Mouse (Mus musculus) adipose tissue, adult 10 weeks (tissue): ENCODE data around the gene Retreg3. TPM values are rescaled to one million over a fixed set of nuclear protein-coding genes. Genes with fewer than 3 reads are reported as not detected.

ENCODE experiments used
- polyA plus RNA-seq: library from polyadenylated mRNA; stranded (reverse); fragments of 350-450 nt; fragmentation: Illumina TruSeq; extraction: RNeasy Lipid Tissue Mini Kit (QIAGEN cat#74804); gene quantifications from one replicate; pipeline ENCODE4 v1.2.3, GENCODE M21; 2014; ENCODE audit warnings: low read depth, low replicate concordance

The Retreg3 gene
- 45.6 TPM for polyA plus RNA-seq

DNA sequence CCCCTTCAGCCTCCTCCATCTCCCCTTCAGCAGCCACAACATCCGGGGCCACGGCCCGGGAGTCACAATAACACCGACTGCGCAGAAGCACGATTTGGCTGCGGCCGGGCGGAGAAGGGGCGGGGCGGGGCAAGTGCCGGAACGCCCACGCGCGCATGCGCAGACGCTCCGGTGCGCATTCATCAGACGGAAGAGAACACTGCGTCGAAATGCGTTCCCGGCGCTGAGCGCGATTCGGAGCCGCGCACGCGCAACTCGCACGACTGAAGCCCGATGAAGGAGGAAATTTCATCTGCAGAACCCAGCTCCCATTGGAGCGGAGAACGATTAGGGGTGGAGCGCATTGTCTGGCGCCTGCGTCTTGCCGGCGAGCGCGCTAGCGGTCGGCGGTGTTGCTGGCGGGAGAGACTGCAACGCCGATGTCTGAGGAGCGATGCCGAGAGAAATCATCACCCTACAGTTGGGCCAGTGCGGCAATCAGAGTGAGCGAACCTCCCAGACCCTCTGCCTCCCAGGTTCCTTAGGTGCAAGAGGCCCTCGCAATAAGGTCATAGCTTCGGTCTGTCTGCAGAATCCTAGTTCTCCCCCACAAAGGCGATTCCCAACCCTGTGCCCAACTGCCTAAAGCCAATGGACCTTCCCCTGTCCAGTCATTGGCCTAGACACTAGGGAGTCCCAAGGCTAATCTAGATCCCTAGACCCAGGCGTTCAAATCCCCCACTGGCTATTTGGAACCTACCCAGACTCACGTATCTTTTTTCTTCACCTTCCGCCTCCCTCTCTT lies at the start of gene Retreg3, which contains the start of gene Tubg1:
Retreg3 (minus strand) TSS at position 133 of the 784 bp plus-strand sequence.
Tubg1 (plus strand) TSS at position 178 of the 784 bp plus-strand sequence.

GRCm38 (mm10) chr11:101155728-101156371 lies 36.2 kb upstream of the Retreg3 start, which contains the start of gene Tubg2:
TSS of gene Tubg2 (plus strand) at chr11:101155907.

GRCm38 (mm10) chr11:101095314-101096024 lies 24.2 kb downstream of the Retreg3 start, which contains the start of gene Psmc3ip:
TSS of gene Psmc3ip (minus strand) at chr11:101095436.

GRCm38 (mm10) chr11:101086756-101087681 lies 32.7 kb downstream of the Retreg3 start, which contains the start of gene Mlx:
TSS of gene Mlx (plus strand) at chr11:101087277.

GRCm38 (mm10) chr11:101082208-101083082 lies 37.2 kb downstream of the Retreg3 start, which contains the start of gene Coasy:
TSS of gene Coasy (plus strand) at chr11:101082565.

GRCm38 (mm10) chr11:101078121-101078520 lies 41.6 kb downstream of the Retreg3 start, which contains the start of gene Hsd17b1:
TSS of gene Hsd17b1 (plus strand) at chr11:101078411.

DNA sequence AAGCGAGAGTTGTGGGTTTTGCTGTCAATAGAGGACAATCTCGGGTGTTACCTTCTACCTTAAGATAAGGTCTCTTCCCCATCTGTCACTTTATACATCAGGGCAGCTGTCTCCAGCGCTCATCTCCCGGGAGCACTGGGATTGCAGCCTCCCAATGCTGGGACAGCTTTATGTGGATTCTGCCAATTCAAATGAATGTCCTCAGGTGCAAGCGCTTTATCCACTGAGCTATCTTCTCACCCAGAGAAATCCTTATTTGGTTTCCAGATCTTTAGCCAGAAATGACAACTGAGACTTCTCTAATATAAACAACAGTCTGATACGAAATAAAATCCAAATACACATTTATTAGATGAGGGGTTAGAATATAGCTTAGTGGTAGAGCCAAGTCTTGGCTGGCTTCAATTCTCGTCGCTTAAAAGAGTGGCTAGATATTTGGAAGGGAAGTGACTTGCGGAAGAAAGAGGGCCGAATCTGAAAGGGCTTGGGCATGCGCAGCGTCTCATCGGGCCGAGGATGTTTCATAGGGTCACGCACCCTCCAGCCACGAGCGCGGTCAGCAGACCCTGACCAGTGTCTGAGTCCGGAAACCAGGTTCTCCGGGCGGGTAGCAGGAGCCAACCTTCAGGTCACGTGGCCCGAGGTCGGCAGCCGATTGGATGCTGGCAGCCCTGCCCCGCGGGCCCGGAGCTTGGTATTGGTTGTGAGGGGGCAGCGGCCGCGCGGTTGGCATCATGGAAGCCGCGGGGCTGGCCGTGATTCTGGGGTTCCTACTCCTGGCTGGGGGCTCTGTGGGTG lies 50.1 kb downstream of the Retreg3 start, which contains the start of gene Naglu:
Naglu (plus strand) TSS at position 622 of the 798 bp plus-strand sequence.

Other genes with a start within 250 kb of the Retreg3 start
- gene Stat3, start 180.4 kb downstream of the Retreg3 start, polyA plus RNA-seq: 70.6 TPM
- 278 TPM for gene Cavin1, start 149.0 kb downstream of the Retreg3 start, polyA plus RNA-seq
- 100 TPM for gene Atp6v0a1, start 110.4 kb downstream of the Retreg3 start, polyA plus RNA-seq
- gene Naglu, start 49.9 kb downstream of the Retreg3 start, polyA plus RNA-seq: 34.9 TPM
- gene Hsd17b1, start 41.5 kb downstream of the Retreg3 start, polyA plus RNA-seq: 0.62 TPM
- gene Coasy, start 37.3 kb downstream of the Retreg3 start, polyA plus RNA-seq: 35.8 TPM
- gene Mlx, start 32.6 kb downstream of the Retreg3 start, polyA plus RNA-seq: 33.4 TPM
- gene Psmc3ip, start 24.5 kb downstream of the Retreg3 start, polyA plus RNA-seq: 8.3 TPM
- 22.4 TPM for gene Tubg1, start within 50 bp of the Retreg3 start, polyA plus RNA-seq
- gene Tubg2, start 36.0 kb upstream of the Retreg3 start, polyA plus RNA-seq: 2.4 TPM
- gene Cntnap1, start 50.6 kb upstream of the Retreg3 start, polyA plus RNA-seq: 3.5 TPM
- 10.9 TPM for gene Plekhh3, start 51.5 kb upstream of the Retreg3 start, polyA plus RNA-seq
- not detected for gene Ccr10, start 55.5 kb upstream of the Retreg3 start, polyA plus RNA-seq
- 45.0 TPM for gene Ezh1, start 106.6 kb upstream of the Retreg3 start, polyA plus RNA-seq
- gene Ramp2, start 126.1 kb upstream of the Retreg3 start, polyA plus RNA-seq: 44.1 TPM
- 145 TPM for gene Vps25, start 133.8 kb upstream of the Retreg3 start, polyA plus RNA-seq
- gene Wnk4, start 140.7 kb upstream of the Retreg3 start, polyA plus RNA-seq: 14.0 TPM
- 3.1 TPM for gene Cntd1, start 159.1 kb upstream of the Retreg3 start, polyA plus RNA-seq
- gene Coa3, start 159.2 kb upstream of the Retreg3 start, polyA plus RNA-seq: 114 TPM
- gene Becn1, start 182.4 kb upstream of the Retreg3 start, polyA plus RNA-seq: 151 TPM
- 64.9 TPM for gene Psme3, start 196.3 kb upstream of the Retreg3 start, polyA plus RNA-seq
- gene Aoc2, start 205.2 kb upstream of the Retreg3 start, polyA plus RNA-seq: 2.3 TPM
- 318 TPM for gene Aoc3, start 210.7 kb upstream of the Retreg3 start, polyA plus RNA-seq
- gene G6pc, start 247.7 kb upstream of the Retreg3 start, polyA plus RNA-seq: 0.88 TPM